Mouse (Mus musculus): Measurements from ENCODE around the gene Zfp746. TPM values are rescaled to one million over a fixed set of nuclear protein-coding genes. Genes with fewer than 3 reads are reported as not detected.
A peak's percentile ranks its signal among the peaks of the same experiment; 100 is the strongest.

The Zfp746 gene
- total RNA-seq, 1 experiment: 14.1 TPM

DNA sequence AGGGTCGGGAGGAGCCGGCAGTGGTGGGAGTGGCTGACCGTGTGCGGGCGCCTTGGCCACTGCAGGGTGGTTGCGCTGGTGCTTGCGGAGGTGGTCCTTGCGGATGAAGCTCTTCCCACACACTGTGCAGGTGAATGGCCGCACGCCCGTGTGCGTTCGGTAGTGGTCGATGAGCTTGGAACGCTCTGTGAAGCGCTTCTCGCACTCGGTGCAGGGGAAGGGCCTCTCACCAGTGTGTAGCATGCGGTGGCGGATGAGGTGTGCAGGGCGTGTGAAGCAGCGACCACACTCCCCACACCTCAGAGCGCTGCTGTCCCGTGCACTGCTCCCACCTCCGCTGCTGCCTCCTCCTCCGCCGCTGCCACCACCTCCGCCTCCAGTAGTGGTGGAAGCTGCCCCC is 22.5 kb downstream of the Zfp746 start:
- peak overlapping the region; percentile 69 for H3K9ac ChIP-seq (ENCODE audit: insufficient read depth, low read depth, low read length, poor library complexity, severe bottlenecking)
- peaks cover 0 to 6% of the 10 kb centered on the region in 2 experiments; a peak in 3 of 4 replicates for H3K4me1 ChIP-seq (ENCODE audit: control insufficient read depth in 2 of 2, insufficient read depth in 2 of 2, low read length in 2 of 2, poor library complexity in 1 of 2)
- TF ChIP-seq HCFC1 (IDR thresholded peaks at IDR 0.05; ENCODE audit: borderline replicate concordance, insufficient read depth, low read length) (no peak), ZNF384 (IDR thresholded peaks at IDR 0.05; ENCODE audit: low read depth, low read length) (no peak), CHD2 (IDR thresholded peaks at IDR 0.05; ENCODE audit: low read depth, low read length) (no peak), MAFK (IDR thresholded peaks at IDR 0.05; ENCODE audit: insufficient read depth, low read depth, low read length) (no peak), ZC3H11A (IDR thresholded peaks at IDR 0.05; ENCODE audit: borderline replicate concordance, low read depth, low read length) (no peak)
- no peak overlapping the region for H3K27ac ChIP-seq (ENCODE audit: insufficient read depth, low read depth, low read length, poor library complexity, severe bottlenecking)
- DNase-seq (ENCODE audit: low read depth, low spot score): no peak
- peaks cover 9% of the 10 kb centered on the region for H3K36me3 ChIP-seq (ENCODE audit: control insufficient read depth, insufficient read depth, low read length, poor library complexity, severe bottlenecking)
- in situ Hi-C loops (cut with MboI; ENCODE audit: low sequenced_read_pairs in 2 of 2, unreplicated experiment in 2 of 2): no loop called here
- no peaks in the 10 kb centered on the region for H3K9me3 ChIP-seq (ENCODE audit: control insufficient read depth, insufficient read depth, low read depth, low read length)
- H3K4me3 ChIP-seq (ENCODE audit: insufficient read depth in 1 of 2, low read depth in 1 of 2, low read length in 2 of 2, poor library complexity in 1 of 2, severe bottlenecking in 1 of 2): peak overlapping the region; percentile 69 to 72

DNA sequence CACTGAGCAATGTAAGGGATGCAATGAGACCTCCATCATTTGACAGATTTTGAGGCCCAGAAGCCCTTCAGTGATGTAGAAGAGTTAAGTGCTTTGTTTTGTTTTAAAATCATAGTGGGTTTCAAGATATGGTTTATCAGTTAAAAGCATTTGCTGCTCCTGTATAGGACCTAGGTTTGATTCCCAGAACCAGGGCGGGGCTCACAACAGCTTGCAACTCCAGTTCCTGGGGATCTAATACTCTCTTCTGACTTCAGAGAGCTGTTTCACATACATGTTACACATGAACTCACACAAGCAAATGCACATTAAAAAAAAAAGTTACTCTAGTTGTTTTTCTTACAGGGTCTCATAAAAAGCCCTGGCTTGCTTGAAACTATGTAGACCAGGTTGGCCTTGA is 25.5 kb downstream of the Zfp746 start:
- in situ Hi-C loops (cut with MboI; ENCODE audit: low sequenced_read_pairs in 2 of 2, unreplicated experiment in 2 of 2): no loop called here
- TF ChIP-seq MAFK (IDR thresholded peaks at IDR 0.05; ENCODE audit: insufficient read depth, low read depth, low read length) (no peak), ZC3H11A (IDR thresholded peaks at IDR 0.05; ENCODE audit: borderline replicate concordance, low read depth, low read length) (no peak), CHD2 (IDR thresholded peaks at IDR 0.05; ENCODE audit: low read depth, low read length) (no peak), ZNF384 (IDR thresholded peaks at IDR 0.05; ENCODE audit: low read depth, low read length) (no peak), HCFC1 (IDR thresholded peaks at IDR 0.05; ENCODE audit: borderline replicate concordance, insufficient read depth, low read length) (no peak)
- no peak for DNase-seq (ENCODE audit: low read depth, low spot score)
- Histone ChIP-seq H3K9ac (ENCODE audit: insufficient read depth, low read depth, low read length, poor library complexity, severe bottlenecking) (no peak overlapping the region), H3K4me3 (ENCODE audit: insufficient read depth in 1 of 2, low read depth in 1 of 2, low read length in 2 of 2, poor library complexity in 1 of 2, severe bottlenecking in 1 of 2) (no peak overlapping the region), H3K9me3 (ENCODE audit: control insufficient read depth, insufficient read depth, low read depth, low read length) (no peaks in the 10 kb centered on the region), H3K36me3 (ENCODE audit: control insufficient read depth, insufficient read depth, low read length, poor library complexity, severe bottlenecking) (no peaks in the 10 kb centered on the region; the same call in 1 of the 2 replicates), H3K4me1 (ENCODE audit: control insufficient read depth in 2 of 2, insufficient read depth in 2 of 2, low read length in 2 of 2, poor library complexity in 1 of 2) (peaks cover 0 to 3% of the 10 kb centered on the region in 2 experiments; a peak in 3 of 4 replicates), H3K27ac (ENCODE audit: insufficient read depth, low read depth, low read length, poor library complexity, severe bottlenecking) (no peak overlapping the region)

DNA sequence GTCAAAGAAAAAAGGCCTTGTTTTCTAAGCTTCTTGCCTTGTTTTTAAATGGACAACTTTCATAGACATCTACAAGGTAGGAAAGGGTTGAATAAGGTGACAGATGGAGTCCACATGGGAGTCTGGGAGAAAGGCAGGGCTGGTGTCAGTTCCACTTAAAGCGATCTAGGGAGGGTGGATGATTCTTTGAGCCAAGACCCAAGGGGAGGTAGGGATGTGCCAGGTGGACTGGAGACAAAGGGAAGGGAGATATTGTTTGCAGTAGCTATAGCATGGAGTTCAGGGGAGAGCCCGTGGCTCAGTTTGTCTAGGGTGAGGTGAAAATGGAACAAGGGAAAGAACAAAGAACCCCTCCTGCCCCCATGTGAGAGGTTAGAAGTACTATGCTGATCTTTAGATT is 26.0 kb downstream of the Zfp746 start:
- no peak for DNase-seq (ENCODE audit: low read depth, low spot score)
- peaks cover 0 to 3% of the 10 kb centered on the region in 2 experiments; a peak in 3 of 4 replicates for H3K4me1 ChIP-seq (ENCODE audit: control insufficient read depth in 2 of 2, insufficient read depth in 2 of 2, low read length in 2 of 2, poor library complexity in 1 of 2)
- no peak overlapping the region for H3K9ac ChIP-seq (ENCODE audit: insufficient read depth, low read depth, low read length, poor library complexity, severe bottlenecking)
- no peak overlapping the region for H3K27ac ChIP-seq (ENCODE audit: insufficient read depth, low read depth, low read length, poor library complexity, severe bottlenecking)
- in situ Hi-C loops (cut with MboI; ENCODE audit: low sequenced_read_pairs in 2 of 2, unreplicated experiment in 2 of 2): no loop called here
- TF ChIP-seq HCFC1 (IDR thresholded peaks at IDR 0.05; ENCODE audit: borderline replicate concordance, insufficient read depth, low read length) (no peak), ZNF384 (IDR thresholded peaks at IDR 0.05; ENCODE audit: low read depth, low read length) (no peak), CHD2 (IDR thresholded peaks at IDR 0.05; ENCODE audit: low read depth, low read length) (no peak), MAFK (IDR thresholded peaks at IDR 0.05; ENCODE audit: insufficient read depth, low read depth, low read length) (no peak), ZC3H11A (IDR thresholded peaks at IDR 0.05; ENCODE audit: borderline replicate concordance, low read depth, low read length) (no peak)
- no peak overlapping the region for H3K4me3 ChIP-seq (ENCODE audit: insufficient read depth in 1 of 2, low read depth in 1 of 2, low read length in 2 of 2, poor library complexity in 1 of 2, severe bottlenecking in 1 of 2)
- H3K36me3 ChIP-seq (ENCODE audit: control insufficient read depth, insufficient read depth, low read length, poor library complexity, severe bottlenecking): no peaks in the 10 kb centered on the region; the same call in 1 of the 2 replicates
- H3K9me3 ChIP-seq (ENCODE audit: control insufficient read depth, insufficient read depth, low read depth, low read length): no peaks in the 10 kb centered on the region

DNA sequence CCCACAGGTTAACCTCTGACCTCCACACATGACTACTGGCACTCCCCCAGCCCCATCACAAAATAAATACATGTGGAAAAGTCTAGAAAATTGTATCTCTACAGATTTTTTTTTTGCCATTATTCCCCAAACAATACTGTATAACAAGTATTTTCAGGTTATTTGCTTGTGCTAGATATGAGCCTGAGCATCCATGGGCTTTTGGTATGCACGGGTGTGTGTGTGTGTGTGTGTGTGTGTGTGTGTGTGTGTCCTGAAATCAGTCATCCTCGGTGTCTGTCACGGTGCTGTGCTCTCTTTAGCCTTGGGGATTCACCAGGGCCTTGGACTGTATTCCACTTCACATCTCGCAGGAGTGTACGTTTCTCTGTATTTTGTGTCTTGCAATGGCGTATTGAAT is 34.3 kb downstream of the Zfp746 start:
- no peaks in the 10 kb centered on the region for H3K36me3 ChIP-seq (ENCODE audit: control insufficient read depth, insufficient read depth, low read length, poor library complexity, severe bottlenecking)
- H3K9ac ChIP-seq (ENCODE audit: insufficient read depth, low read depth, low read length, poor library complexity, severe bottlenecking): no peak overlapping the region
- H3K4me3 ChIP-seq (ENCODE audit: insufficient read depth in 1 of 2, low read depth in 1 of 2, low read length in 2 of 2, poor library complexity in 1 of 2, severe bottlenecking in 1 of 2): no peak overlapping the region
- in situ Hi-C loops (cut with MboI; ENCODE audit: low sequenced_read_pairs in 2 of 2, unreplicated experiment in 2 of 2): no loop called here
- H3K9me3 ChIP-seq (ENCODE audit: control insufficient read depth, insufficient read depth, low read depth, low read length): no peaks in the 10 kb centered on the region
- no peak for DNase-seq (ENCODE audit: low read depth, low spot score)
- no peaks in the 10 kb centered on the region for H3K4me1 ChIP-seq (ENCODE audit: control insufficient read depth in 2 of 2, insufficient read depth in 2 of 2, low read length in 2 of 2, poor library complexity in 1 of 2)
- H3K27ac ChIP-seq (ENCODE audit: insufficient read depth, low read depth, low read length, poor library complexity, severe bottlenecking): no peak overlapping the region
- TF ChIP-seq CHD2 (IDR thresholded peaks at IDR 0.05; ENCODE audit: low read depth, low read length): no peak
- no peak for TF ChIP-seq HCFC1 (IDR thresholded peaks at IDR 0.05; ENCODE audit: borderline replicate concordance, insufficient read depth, low read length)
- no peak for TF ChIP-seq ZNF384 (IDR thresholded peaks at IDR 0.05; ENCODE audit: low read depth, low read length)
- TF ChIP-seq ZC3H11A (IDR thresholded peaks at IDR 0.05; ENCODE audit: borderline replicate concordance, low read depth, low read length): no peak
- TF ChIP-seq MAFK (IDR thresholded peaks at IDR 0.05; ENCODE audit: insufficient read depth, low read depth, low read length): no peak

DNA sequence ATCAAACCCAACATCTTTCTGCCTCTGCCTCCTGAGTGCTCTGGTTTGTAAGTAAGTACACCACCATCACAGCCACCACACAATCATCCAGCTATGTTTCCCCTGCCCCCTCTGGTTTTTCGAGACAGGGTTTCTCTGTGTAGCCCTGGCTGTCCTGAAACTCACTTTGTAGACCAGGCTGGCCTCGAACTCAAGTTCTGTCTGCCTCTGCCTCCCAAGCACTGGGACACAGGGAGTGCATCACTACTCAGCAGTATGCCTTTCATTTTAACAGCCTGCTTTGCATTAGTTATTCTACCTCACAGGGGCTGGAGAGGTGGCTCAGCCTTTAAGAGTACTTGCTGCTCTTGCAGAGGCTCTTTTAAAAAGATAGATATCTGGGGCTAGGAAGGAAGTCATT is 34.7 kb downstream of the Zfp746 start:
- Histone ChIP-seq H3K9me3 (ENCODE audit: control insufficient read depth, insufficient read depth, low read depth, low read length) (no peaks in the 10 kb centered on the region), H3K9ac (ENCODE audit: insufficient read depth, low read depth, low read length, poor library complexity, severe bottlenecking) (no peak overlapping the region), H3K36me3 (ENCODE audit: control insufficient read depth, insufficient read depth, low read length, poor library complexity, severe bottlenecking) (no peaks in the 10 kb centered on the region), H3K4me1 (ENCODE audit: control insufficient read depth in 2 of 2, insufficient read depth in 2 of 2, low read length in 2 of 2, poor library complexity in 1 of 2) (peaks cover 0 to 2% of the 10 kb centered on the region in 2 experiments; a peak in 1 of 4 replicates), H3K27ac (ENCODE audit: insufficient read depth, low read depth, low read length, poor library complexity, severe bottlenecking) (no peak overlapping the region), H3K4me3 (ENCODE audit: insufficient read depth in 1 of 2, low read depth in 1 of 2, low read length in 2 of 2, poor library complexity in 1 of 2, severe bottlenecking in 1 of 2) (no peak overlapping the region)
- no peak for TF ChIP-seq ZC3H11A (IDR thresholded peaks at IDR 0.05; ENCODE audit: borderline replicate concordance, low read depth, low read length)
- TF ChIP-seq CHD2 (IDR thresholded peaks at IDR 0.05; ENCODE audit: low read depth, low read length): no peak
- TF ChIP-seq ZNF384 (IDR thresholded peaks at IDR 0.05; ENCODE audit: low read depth, low read length): no peak
- no peak for TF ChIP-seq MAFK (IDR thresholded peaks at IDR 0.05; ENCODE audit: insufficient read depth, low read depth, low read length)
- no peak for TF ChIP-seq HCFC1 (IDR thresholded peaks at IDR 0.05; ENCODE audit: borderline replicate concordance, insufficient read depth, low read length)
- in situ Hi-C loops (cut with MboI; ENCODE audit: low sequenced_read_pairs in 2 of 2, unreplicated experiment in 2 of 2): no loop called here
- DNase-seq (ENCODE audit: low read depth, low spot score): no peak

Measured in ES-E14 (cell line).